Mouse (Mus musculus) megakaryocyte, embryonic 14.5 days (primary cell): ENCODE measurements at regions not wholly inside any gene's neighbourhood (a gene's known extent, or its start where the extent isn't known, plus 50 kb on each side); places are given as distances from the start of the nearest gene placed in this dataset.

Source experiments
- H3K27me3 ChIP-seq: replicated peaks from 2 replicates; pipeline ENCODE3; 2012; ENCODE audit warnings: inconsistent platforms
- H3K36me3 ChIP-seq: replicated peaks from 2 replicates; pipeline ENCODE3; 2012; ENCODE audit warnings: low read length, inconsistent platforms, mixed read lengths
- H3K4me1 ChIP-seq: 2 replicates; pipeline ENCODE4 v1.6.1; 2012; ENCODE audit warnings: inconsistent platforms
- H3K4me3 ChIP-seq: replicated peaks from 2 replicates; pipeline ENCODE3; 2012; ENCODE audit warnings: moderate library complexity, mild to moderate bottlenecking, inconsistent platforms
- H3K9me3 ChIP-seq: 2 replicates; pipeline ENCODE4 v1.6.1; 2012; ENCODE audit warnings: inconsistent platforms
- FLI1 ChIP-seq: IDR thresholded peaks from 2 replicates; pipeline ENCODE4 v1.6.1; 2012; ENCODE audit warnings: low read length, inconsistent platforms, mixed read lengths
- GATA1 ChIP-seq: IDR thresholded peaks from 3 replicates; pipeline ENCODE4 v1.6.1; 2012; ENCODE audit warnings: mixed read lengths, low read length, inconsistent platforms, borderline replicate concordance

DNA sequence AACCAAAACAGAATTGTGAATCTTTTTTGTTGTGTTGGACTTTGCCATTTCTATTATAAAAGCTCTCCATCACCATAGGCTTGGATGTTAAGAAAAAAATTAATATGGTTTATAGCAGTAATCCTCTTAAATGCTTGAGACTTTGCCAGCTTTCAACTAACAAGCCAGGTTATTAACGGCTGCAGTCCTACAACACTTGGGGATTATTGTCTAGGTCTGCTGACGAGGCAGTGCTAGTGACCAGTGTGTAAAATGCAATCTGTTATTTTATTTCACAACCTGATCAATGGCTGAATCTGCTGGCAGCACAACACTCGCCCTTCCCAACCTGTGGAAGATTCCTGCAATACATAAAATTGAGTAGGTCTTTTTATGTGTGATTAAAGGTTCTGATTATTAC, 549.9 kb upstream of the Klhl1 start:
- Histone ChIP-seq H3K27me3 (no peaks in the 10 kb centered on the region), H3K4me3 (no peak overlapping the region), H3K4me1 (no peaks in the 10 kb centered on the region), H3K36me3 (no peaks in the 10 kb centered on the region), H3K9me3 (no peaks in the 10 kb centered on the region)
- TF ChIP-seq FLI1 (no peak), GATA1 (no peak)

DNA sequence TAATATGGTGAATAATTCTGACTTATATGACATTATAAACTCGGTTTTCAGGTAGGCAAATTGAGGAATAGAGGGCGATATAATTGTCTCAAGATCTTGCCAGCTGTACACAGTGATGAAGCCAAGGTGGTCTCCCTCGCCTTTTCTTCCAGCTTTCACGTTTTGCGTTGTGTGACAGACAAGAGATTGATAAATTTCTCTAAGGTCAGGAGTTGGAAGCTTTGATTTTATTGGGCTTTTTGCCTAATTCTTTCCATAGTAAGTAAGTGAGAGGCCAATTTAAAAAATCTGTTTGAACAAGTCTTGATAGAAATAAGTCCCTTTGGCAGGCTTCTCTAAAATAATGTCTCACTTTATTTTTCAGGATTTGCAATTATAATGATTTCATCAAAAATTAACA, 549.4 kb upstream of the Klhl1 start:
- Histone ChIP-seq H3K9me3 (no peaks in the 10 kb centered on the region), H3K4me3 (no peak overlapping the region), H3K4me1 (no peaks in the 10 kb centered on the region), H3K27me3 (no peaks in the 10 kb centered on the region), H3K36me3 (no peaks in the 10 kb centered on the region)
- no peak for TF ChIP-seq GATA1
- TF ChIP-seq FLI1 = no peak

DNA sequence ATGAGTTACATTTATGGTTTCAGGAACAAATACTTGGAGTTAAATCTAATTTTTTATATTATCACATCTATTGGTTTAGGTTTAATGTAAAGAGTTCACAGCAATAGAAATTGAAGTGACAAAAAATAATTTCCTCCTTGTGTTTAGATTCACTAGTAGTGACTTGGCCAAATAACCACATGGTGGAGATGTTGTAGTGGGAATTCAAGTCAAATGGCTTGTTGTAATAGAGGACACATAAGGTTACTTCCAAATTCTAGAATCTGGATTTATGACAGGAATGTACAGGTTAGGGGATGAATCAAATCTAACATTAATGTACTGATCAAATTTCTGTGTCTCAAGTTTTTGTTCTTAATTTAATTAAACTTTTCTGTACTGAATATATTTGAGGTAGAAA, 526.4 kb upstream of the Klhl1 start:
- H3K27me3 ChIP-seq = no peaks in the 10 kb centered on the region
- H3K4me3 ChIP-seq = no peak overlapping the region
- H3K4me1 ChIP-seq = peaks cover 11% of the 10 kb centered on the region; the same call in 1 of the 2 replicates
- H3K36me3 ChIP-seq = no peaks in the 10 kb centered on the region
- H3K9me3 ChIP-seq = no peaks in the 10 kb centered on the region
- no peak for TF ChIP-seq FLI1
- no peak for TF ChIP-seq GATA1

DNA sequence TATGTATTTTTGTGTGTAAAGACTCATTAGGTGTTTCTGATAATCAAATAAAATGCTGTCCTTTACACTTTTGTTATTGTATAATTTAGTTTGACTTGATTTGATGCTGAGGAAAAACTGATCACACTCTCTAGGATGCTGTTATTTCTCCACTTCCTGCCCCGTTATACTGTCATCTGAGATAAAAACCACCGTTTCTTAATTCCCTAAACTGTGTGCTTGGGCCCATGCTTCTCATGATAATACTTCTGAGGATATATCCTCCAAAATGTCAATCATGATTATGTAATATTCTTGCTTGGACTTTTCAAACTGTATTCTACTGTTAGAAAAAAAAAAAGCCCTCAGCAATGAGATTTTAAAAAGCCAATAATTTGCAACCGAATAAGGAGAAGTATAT, 520.9 kb upstream of the Klhl1 start:
- Histone ChIP-seq H3K27me3 (no peaks in the 10 kb centered on the region), H3K4me1 (peaks cover 24% of the 10 kb centered on the region; the same call in 1 of the 2 replicates), H3K4me3 (no peak overlapping the region), H3K36me3 (no peaks in the 10 kb centered on the region), H3K9me3 (no peaks in the 10 kb centered on the region)
- no peak for TF ChIP-seq FLI1
- TF ChIP-seq GATA1 = no peak

DNA sequence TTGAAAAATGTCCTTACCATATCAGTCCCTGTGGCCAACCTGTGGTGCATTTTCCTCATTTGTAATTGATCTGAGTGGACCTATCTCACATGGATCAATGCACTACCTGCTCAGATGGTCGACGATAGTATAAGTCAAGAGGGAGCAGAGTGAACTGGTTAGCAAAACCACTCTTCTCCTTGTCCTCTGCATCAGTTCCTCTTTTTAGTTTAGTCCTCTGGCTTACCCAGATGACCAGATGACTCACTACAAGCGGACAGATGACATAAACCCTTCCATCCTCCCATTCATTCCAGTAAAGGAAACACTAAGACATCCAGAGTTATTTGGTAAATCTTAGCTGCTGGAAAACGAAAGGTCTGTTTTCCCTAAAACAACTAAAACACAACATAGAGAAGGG, 509.6 kb upstream of the Klhl1 start:
- Histone ChIP-seq H3K27me3 (no peaks in the 10 kb centered on the region), H3K4me3 (no peak overlapping the region), H3K4me1 (peaks cover 6% of the 10 kb centered on the region), H3K9me3 (no peaks in the 10 kb centered on the region), H3K36me3 (peaks cover 2% of the 10 kb centered on the region)
- TF ChIP-seq FLI1 (no peak), GATA1 (no peak)

DNA sequence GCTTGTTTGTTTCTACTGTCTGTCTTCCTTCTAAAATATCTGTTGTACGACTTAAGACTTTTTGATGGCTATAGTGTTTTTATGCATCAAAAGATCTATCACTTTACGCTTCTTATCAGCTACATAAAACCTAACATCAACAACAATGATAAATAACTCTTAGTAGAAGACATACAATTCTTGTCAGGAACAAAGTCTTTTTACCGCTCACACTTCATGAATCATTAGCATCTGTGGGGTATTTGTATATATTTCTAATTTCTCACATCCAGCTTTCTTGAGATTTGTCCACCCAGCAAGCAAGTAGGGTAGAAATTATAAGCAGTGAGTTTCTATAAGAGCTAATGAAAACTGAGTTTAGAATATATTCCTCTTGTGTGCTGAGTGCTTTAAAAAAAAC, 487.4 kb upstream of the Klhl1 start:
- peaks cover 4% of the 10 kb centered on the region; the same call in 1 of the 2 replicates for H3K4me1 ChIP-seq
- H3K36me3 ChIP-seq = no peaks in the 10 kb centered on the region
- no peak overlapping the region for H3K4me3 ChIP-seq
- TF ChIP-seq GATA1 (no peak), FLI1 (no peak)
- no peaks in the 10 kb centered on the region for H3K27me3 ChIP-seq
- H3K9me3 ChIP-seq = no peaks in the 10 kb centered on the region

DNA sequence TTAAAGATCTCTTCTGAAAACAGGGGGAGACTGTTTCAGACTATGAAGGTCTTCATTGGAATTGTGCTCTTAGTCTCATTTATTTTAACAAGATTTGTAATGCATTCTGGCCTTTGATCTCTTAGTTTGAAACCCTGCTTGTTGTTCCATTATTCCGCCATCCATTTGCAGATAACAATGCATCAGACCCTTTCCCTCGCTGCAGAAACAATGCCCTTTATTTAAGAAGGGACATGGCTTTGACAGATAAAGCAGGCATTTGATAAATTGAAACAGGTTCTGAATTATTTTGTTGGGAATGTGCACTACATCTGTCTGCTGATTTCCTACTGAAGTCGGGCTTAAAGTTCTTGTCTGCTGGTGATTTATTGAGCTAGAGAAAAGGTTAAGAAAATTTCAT, 476.2 kb upstream of the Klhl1 start:
- Histone ChIP-seq H3K36me3 (no peaks in the 10 kb centered on the region), H3K9me3 (no peaks in the 10 kb centered on the region), H3K27me3 (no peaks in the 10 kb centered on the region), H3K4me3 (no peak overlapping the region), H3K4me1 (no peaks in the 10 kb centered on the region; the same call in 1 of the 2 replicates)
- no peak for TF ChIP-seq GATA1
- no peak for TF ChIP-seq FLI1

DNA sequence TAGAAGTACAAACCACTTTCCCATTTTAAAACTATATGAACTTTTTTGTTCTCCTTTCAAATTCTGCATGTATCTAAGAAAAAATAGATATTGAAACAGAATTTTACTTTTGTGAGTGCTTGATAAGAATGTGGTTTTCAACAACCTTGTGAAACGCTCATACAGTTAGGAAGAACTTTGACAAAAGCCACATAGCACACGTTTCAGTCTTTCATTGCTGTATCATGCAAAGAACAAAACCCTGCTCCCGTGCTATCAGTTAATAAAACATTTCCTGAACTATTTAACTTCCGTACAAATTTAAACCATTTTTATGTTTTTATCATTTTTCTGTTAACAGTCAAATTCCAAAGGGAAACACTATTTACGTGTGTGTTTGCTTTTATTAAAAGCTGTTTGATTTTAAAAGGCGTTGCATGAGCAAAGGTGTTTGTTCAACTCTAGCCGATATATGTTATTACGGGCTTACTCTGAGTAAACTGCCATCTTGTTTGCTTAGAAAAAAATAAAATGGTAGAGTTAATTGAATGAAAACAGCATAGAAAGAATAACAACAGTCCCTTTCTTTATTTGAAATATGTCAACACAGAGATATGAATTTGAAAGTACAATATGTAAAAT, 471.8 kb upstream of the Klhl1 start:
- no peaks in the 10 kb centered on the region for H3K9me3 ChIP-seq
- H3K4me3 ChIP-seq = peak overlapping the region; percentile 82
- no peak for TF ChIP-seq FLI1
- TF ChIP-seq GATA1 = no peak

DNA sequence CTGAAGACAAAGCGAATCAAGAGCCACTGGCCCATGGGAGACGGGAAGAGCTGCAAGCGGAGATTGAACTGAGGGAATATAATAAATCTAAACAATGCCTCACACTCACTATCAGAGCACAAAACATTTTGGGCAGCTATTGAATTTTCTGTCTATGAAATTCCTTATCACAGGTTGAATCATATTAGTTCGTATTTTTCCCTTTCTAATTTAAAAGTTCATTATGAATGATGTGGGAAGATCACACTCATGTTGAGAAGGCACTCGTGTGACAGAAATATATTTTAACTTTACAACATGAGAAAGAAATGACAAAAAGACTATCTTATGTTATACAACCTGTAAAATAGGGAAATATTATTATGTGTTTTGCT, 444.2 kb upstream of the Klhl1 start:
- Histone ChIP-seq H3K4me1 (no peaks in the 10 kb centered on the region; the same call in 1 of the 2 replicates), H3K36me3 (peaks cover 4% of the 10 kb centered on the region), H3K4me3 (no peak overlapping the region), H3K9me3 (no peaks in the 10 kb centered on the region), H3K27me3 (no peaks in the 10 kb centered on the region)
- TF ChIP-seq GATA1 = no peak
- TF ChIP-seq FLI1 = no peak

More for the DNA sequence above, 471.8 kb upstream of the Klhl1 start:
- H3K4me1 ChIP-seq = no peaks in the 10 kb centered on the region; the same call in 1 of the 2 replicates
- H3K36me3 ChIP-seq = no peaks in the 10 kb centered on the region
- H3K27me3 ChIP-seq = no peaks in the 10 kb centered on the region

DNA sequence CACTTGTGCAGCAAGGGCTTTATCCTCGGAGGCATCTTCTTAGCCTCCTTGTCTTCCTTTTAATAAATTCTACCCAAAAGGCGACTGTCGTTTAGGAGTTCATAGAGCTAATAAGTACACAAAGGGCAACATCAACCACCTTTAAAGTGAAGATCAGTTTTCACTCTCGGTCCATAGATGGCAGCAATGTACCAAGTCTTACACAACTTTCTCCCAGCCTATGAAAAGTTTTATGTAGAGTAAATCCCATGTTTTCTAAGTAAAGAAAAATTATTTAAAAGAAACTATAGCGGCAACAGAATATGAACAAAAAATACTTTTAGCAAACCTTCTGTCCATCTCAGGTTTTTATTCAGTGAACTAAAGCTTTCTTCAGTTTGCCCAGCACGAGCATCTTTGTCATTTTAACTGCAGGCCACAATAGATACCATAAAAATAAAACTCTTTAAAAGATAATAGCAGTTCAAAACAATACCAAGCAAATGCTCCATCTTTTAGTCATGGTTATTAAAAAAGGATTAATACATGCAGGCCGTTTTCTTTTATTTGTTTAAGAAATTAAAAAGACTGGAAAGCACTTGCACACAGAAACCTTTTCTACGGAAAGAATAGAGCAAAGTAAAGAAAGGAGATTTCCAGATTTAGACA, 443.6 kb upstream of the Klhl1 start:
- H3K9me3 ChIP-seq = no peaks in the 10 kb centered on the region
- no peaks in the 10 kb centered on the region; the same call in 1 of the 2 replicates for H3K4me1 ChIP-seq
- no peak for TF ChIP-seq FLI1
- no peak for TF ChIP-seq GATA1
- H3K36me3 ChIP-seq = no peaks in the 10 kb centered on the region
- no peak overlapping the region for H3K4me3 ChIP-seq
- no peaks in the 10 kb centered on the region for H3K27me3 ChIP-seq

DNA sequence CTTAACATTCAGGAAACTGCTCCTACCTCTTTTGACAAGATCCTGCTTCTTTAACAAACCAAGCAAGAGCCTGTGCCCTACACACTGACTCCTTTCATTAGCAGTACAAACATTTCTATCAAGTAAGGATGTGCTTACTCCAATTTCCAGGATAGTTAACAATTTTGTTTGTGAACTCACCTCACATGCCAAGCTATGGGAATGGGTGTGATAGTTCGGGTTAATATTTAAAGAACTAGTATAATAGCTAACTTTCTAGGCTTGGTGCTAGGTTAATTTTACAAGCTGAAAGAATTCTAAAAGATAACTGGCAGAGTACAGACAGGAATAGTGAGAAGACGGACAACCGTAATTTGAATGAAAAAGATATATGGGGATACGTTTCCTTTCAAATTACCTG, 437.2 kb upstream of the Klhl1 start:
- H3K27me3 ChIP-seq = no peaks in the 10 kb centered on the region
- H3K36me3 ChIP-seq = no peaks in the 10 kb centered on the region
- H3K4me1 ChIP-seq = peaks cover 3% of the 10 kb centered on the region; the same call in 1 of the 2 replicates
- TF ChIP-seq GATA1 (no peak), FLI1 (no peak)
- no peak overlapping the region for H3K4me3 ChIP-seq
- H3K9me3 ChIP-seq = no peaks in the 10 kb centered on the region
